Mouse (Mus musculus) thymus, adult 2 months (tissue): Measurements from ENCODE around the gene C2cd2l. TPM values are rescaled to one million over a fixed set of nuclear protein-coding genes. Genes with fewer than 3 reads are reported as not detected.

ENCODE experiments used
- DNase-seq: peaks from one replicate; pipeline ENCODE4 v3.0.0; 2021
- H3K27ac ChIP-seq: fragments of 200-500 bp; 2 replicates; pipeline ENCODE4 v1.5.1; 2012; ENCODE audit warnings: low read length, control low read depth; ENCODE audit not compliant: control insufficient read depth, insufficient read depth
- H3K27me3 ChIP-seq: fragments of 200-500 bp; 2 replicates; pipeline ENCODE4 v1.6.1; 2012; ENCODE audit warnings: mild to moderate bottlenecking, low read length, moderate library complexity, mixed read lengths; ENCODE audit not compliant: control insufficient read depth, insufficient read depth
- H3K36me3 ChIP-seq: fragments of 200-500 bp; 2 replicates; pipeline ENCODE4 v1.6.1; 2012; ENCODE audit warnings: mild to moderate bottlenecking, low read length, moderate library complexity; ENCODE audit not compliant: control insufficient read depth, insufficient read depth
- H3K4me1 ChIP-seq: fragments of 200-500 bp; replicated peaks from 2 replicates; pipeline ENCODE4 v1.6.1; 2012; ENCODE audit warnings: low read length; ENCODE audit not compliant: control insufficient read depth, insufficient read depth
- H3K4me3 ChIP-seq: fragments of 200-500 bp; 2 replicates; pipeline ENCODE4 v1.5.1; 2012; ENCODE audit warnings: mild to moderate bottlenecking, low read length, control low read depth, moderate library complexity; ENCODE audit not compliant: control insufficient read depth, insufficient read depth
- CTCF ChIP-seq: fragments of 200-500 bp; IDR thresholded peaks from 2 replicates; pipeline ENCODE4 v1.5.1; 2012; ENCODE audit warnings: mild to moderate bottlenecking, control low read depth, low read length, moderate library complexity, borderline replicate concordance; ENCODE audit not compliant: control insufficient read depth, poor library complexity, insufficient read depth; ENCODE audit errors: extremely low read depth
- POLR2A ChIP-seq: fragments of 200-500 bp; IDR thresholded peaks from 2 replicates; pipeline ENCODE4 v1.6.1; 2012; ENCODE audit warnings: mild to moderate bottlenecking, low read length, control low read depth, moderate library complexity; ENCODE audit not compliant: control insufficient read depth, poor library complexity, insufficient read depth; ENCODE audit errors: extremely low read depth
- WGBS: fragments of 180-500 bp; shearing (Covaris S2); methylation state at CpG from one replicate; pipeline ENCODE4 v1.1.7; 2018; 5-methylcytosine and 5-hydroxymethylcytosine counted together
- polyA plus RNA-seq: library from polyadenylated mRNA; depleted of rRNA; stranded (reverse); fragments of >200 nt; gene quantifications from 2 replicates; pipeline ENCODE4 v1.2.3, GENCODE M21; 2012

C2cd2l gene
- polyA plus RNA-seq, 1 experiment, result 110 TPM

DNA sequence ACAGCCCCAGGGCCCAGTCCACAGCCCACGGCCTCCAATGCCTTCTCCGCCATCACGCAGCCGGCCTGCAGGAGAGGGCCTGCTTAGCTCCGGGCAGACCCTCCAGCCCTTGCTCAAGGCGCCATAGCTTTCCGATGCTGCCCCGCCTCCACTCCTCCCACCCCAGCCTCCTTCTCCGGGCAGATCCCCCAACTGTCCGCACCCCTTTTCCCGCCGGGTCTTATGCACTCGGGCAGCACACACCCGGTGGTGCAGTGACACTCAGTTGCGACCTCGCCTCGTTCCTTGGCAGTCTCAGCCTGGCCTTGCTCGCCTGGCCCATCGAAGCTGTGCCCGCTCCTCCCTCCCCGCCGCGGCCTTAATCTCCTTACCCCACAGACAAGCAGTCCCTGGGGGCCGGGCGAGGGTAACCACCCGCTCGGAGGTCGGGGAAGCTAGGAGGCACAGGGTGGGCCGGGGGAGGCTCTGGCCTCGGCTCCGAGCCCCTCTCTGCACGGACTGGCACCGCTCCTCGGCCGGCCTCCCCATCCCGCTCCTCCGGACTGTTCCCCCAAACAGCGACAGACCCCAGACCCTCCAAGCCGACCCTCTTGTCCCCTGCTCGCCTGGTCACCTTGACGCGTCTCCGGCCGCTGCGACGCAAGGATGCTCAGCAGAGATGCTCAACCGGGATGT, 32.5 kb downstream of the C2cd2l start:
- Histone ChIP-seq H3K36me3 (peaks cover 13% of the 10 kb centered on the region), H3K27me3 (peaks cover 20% of the 10 kb centered on the region), H3K4me1 (peaks cover 15% of the 10 kb centered on the region), H3K27ac (no peak overlapping the region), H3K4me3 (0 out of 2 replicates have a peak overlapping the region, but pooled peaks have one; percentile 9)
- no peak for DNase-seq
- 5% methylated on average over 47 of the region's 47 CpGs for WGBS
- no peak for TF ChIP-seq CTCF
- no peak for TF ChIP-seq POLR2A

DNA sequence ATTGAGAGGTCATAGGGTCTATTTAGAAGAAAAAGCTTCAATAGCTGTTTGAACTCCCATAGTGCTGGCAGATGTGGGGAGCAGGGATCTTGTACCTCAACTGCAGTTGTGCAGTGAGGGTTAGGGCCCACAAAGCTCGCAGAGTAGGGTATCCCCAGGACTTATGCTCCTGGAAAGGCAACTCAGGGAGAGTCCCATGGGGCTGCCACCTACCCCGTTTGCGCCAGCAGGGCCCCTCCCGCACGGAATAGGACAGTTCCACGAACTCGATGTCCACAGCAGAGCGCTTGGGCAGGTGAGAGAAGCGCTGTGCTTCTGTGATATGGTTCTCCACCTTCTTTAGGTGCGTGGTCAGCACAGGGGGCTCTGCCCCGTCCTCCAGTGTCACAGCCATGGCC, 33.1 kb downstream of the C2cd2l start:
- Histone ChIP-seq H3K4me1 (peaks cover 15% of the 10 kb centered on the region), H3K36me3 (peaks cover 11% of the 10 kb centered on the region), H3K27ac (no peak overlapping the region), H3K27me3 (peaks cover 20% of the 10 kb centered on the region), H3K4me3 (0 out of 2 replicates have a peak overlapping the region, but pooled peaks have one; percentile 9)
- 17% methylated on average over 11 of the region's 11 CpGs for WGBS
- DNase-seq, result no peak
- no peak for TF ChIP-seq CTCF

DNA sequence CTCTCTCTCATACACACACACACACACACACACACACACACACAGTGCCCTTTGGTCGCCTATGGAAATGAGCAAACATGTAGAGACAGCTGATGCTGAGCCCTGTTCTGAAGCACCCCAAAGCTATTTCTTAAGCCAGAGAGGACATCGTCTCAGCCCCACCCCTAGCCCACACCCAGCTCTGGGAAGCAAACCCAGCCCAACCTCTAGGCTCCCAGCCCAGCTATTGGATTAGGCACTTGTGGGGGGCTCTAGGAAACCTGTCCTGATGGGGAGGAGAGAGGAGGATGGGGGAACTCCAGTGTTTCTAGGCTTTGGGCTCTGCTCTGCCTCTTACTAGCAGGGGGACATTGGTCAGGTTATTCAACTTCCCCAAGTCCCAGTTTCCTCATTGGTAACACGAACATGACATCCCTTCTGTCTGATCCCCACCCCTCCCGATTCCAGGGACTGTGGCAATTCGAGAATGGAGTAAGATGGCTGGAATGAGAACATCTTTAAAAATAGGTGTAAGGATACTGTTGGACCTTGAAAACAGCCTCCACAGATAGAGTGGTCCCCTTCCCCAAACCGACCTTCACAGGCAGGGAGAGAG, 33.7 kb downstream of the C2cd2l start:
- H3K27ac ChIP-seq, result no peak overlapping the region
- no peak for TF ChIP-seq CTCF
- TF ChIP-seq POLR2A, result no peak
- peaks cover 5% of the 10 kb centered on the region for H3K36me3 ChIP-seq
- DNase-seq, result no peak
- 18% methylated on average over 6 of the region's 6 CpGs for WGBS
- peaks cover 20% of the 10 kb centered on the region for H3K27me3 ChIP-seq
- no peak overlapping the region for H3K4me3 ChIP-seq
- peaks cover 15% of the 10 kb centered on the region for H3K4me1 ChIP-seq

DNA sequence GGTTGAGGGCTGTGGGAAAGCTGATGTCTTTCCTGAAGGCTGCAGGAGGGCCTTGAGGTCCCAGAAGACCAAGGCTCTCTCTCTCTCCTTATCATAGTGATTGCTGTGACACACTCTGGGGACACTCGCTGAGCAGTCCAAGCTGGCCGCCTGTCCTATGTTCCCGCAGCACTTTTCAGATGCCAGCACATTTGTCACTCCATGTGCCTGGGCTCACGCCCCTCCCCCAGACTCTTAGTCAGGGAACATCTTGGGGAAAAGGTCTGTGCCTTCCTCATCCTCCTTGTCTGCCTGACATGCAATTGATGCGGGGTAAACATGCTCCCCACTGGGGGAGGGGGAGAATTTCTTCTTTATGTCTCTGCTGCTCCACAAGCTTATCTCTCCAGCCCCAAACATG, 36.9 kb downstream of the C2cd2l start:
- TF ChIP-seq CTCF (no peak), POLR2A (no peak)
- H3K4me3 ChIP-seq, result no peak overlapping the region

DNA sequence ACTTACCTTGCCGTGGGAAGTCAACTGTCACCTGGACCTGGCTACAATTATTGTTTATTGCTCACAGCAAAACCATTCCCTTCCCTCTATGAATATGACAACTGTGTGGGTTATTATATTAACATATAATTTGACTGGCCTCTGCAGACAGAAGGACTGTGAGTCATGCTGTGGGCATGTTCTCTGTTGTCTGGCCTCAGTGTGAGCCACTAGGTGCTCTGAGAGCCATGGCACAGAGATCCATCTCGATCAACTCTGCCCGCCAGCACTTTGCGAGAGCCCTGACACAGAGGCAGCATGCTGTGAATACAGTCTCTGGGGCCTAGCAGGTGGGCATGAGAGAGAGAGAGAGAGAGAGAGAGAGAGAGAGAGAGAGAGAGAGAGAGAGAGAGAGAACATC, 50.1 kb downstream of the C2cd2l start:
- 93% methylated on average over 4 of the region's 4 CpGs for WGBS

More for the DNA sequence above, 36.9 kb downstream of the C2cd2l start:
- DNase-seq, result no peak
- Histone ChIP-seq H3K27ac (no peak overlapping the region), H3K4me1 (peaks cover 13% of the 10 kb centered on the region), H3K27me3 (peaks cover 18% of the 10 kb centered on the region), H3K36me3 (no peaks in the 10 kb centered on the region)
- WGBS, result 92% methylated on average over 5 of the region's 5 CpGs

DNA sequence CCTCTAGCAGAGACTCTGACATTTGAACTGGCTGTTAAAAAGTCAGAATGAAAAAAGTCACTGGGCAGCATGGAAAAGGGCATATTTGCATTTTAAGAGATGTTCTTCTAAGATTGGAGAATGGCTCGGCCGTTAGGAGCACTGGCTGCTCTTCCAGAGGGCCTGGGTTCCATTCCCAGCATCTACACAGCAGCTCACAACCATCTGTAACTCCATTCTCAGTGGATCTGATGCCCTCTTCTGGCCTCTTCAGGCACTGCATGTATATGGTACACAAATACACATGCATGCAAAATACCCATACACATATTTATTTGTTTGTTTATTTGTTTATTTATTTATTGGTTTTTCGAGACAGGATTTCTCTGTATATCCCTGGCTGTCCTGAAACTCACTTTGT, 51.0 kb downstream of the C2cd2l start:
- Histone ChIP-seq H3K27ac (no peak overlapping the region), H3K27me3 (no peaks in the 10 kb centered on the region), H3K4me3 (no peak overlapping the region), H3K36me3 (no peaks in the 10 kb centered on the region), H3K4me1 (peaks cover 15% of the 10 kb centered on the region)
- DNase-seq, result peak; percentile 65
- 86% methylated on average over 3 of the region's 3 CpGs for WGBS
- TF ChIP-seq CTCF (peak; percentile 63; the same call in 1 of the 2 replicates), POLR2A (no peak)

More for the DNA sequence above, 50.1 kb downstream of the C2cd2l start:
- DNase-seq, result no peak
- Histone ChIP-seq H3K4me3 (no peak overlapping the region), H3K4me1 (peaks cover 15% of the 10 kb centered on the region), H3K27ac (no peak overlapping the region), H3K27me3 (no peaks in the 10 kb centered on the region), H3K36me3 (no peaks in the 10 kb centered on the region)
- TF ChIP-seq CTCF, result no peak
- TF ChIP-seq POLR2A, result no peak

DNA sequence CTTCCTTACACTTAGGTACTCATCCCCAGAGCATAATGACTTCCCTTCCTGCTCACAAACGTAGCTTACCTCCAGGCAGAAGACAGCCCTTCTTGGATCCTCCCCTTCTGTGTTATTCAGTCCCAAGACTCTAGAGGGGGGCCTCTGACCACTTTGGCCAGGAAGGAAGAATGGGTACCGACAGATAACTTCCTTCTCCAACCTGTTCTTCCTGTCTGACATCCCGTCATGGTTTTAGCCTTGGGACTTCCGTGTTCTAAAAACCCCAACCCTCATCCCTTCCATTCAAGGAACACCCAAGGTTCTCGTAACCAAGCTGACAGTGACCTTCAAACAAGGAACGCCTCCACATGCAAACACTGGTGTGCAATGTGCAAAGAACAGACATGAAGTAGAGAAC, 51.7 kb downstream of the C2cd2l start, which contains the start of gene Nlrx1:
Nlrx1 (minus strand) TSS at position 168 of the 400 bp plus-strand sequence.
- Histone ChIP-seq H3K27ac (peak within 1 kb of the TSS; percentile 4; the same call in 1 of the 2 replicates), H3K4me3 (peak within 1 kb of the TSS; percentile 65), H3K36me3 (no peaks in the 10 kb centered on the region), H3K27me3 (no peaks in the 10 kb centered on the region), H3K4me1 (peaks cover 15% of the 10 kb centered on the region)
- DNase-seq, result no peak
- 31% methylated on average over 6 of the region's 6 CpGs for WGBS
- TF ChIP-seq CTCF, result no peak
- no peak for TF ChIP-seq POLR2A
